Mouse (Mus musculus): ENCODE measurements around the gene Nrf1.

- TF ChIP-seq CTCF (IDR thresholded peaks at IDR 0.05; ENCODE audit: low read depth, low read length) (no peak), EP300 (IDR thresholded peaks at IDR 0.05; ENCODE audit: insufficient read depth, low read depth, low read length) (peak; percentile 77)
These were observed 114.3 kb downstream of the Nrf1 start for GRCm38 (mm10) chr6:30162091-30162490.

Measured in ES-Bruce4 (cell line).